Mouse (Mus musculus) liver, embryonic 11.5 days (tissue): ENCODE data around the gene Dennd1a. TPM values are rescaled to one million over a fixed set of nuclear protein-coding genes. Genes with fewer than 3 reads are reported as not detected.

Experiments used
- ATAC-seq: fragments of 200-750 bp; cut with Nextera tagmentation; replicated peaks from 2 replicates; pipeline ENCODE4 v1.8.0; 2017; ENCODE audit warnings: moderate number of reproducible peaks, mild to moderate bottlenecking, moderate TSS enrichment, moderate library complexity; ENCODE audit not compliant: low FRiP score
- DNase-seq: peaks from one replicate; pipeline ENCODE4 v3.0.0-alpha.2; 2017; ENCODE audit warnings: low spot score
- H3K27ac ChIP-seq: fragments of 300-500 bp; sonication (generic); 2 replicates; pipeline ENCODE4 v1.5.1; 2014; ENCODE audit warnings: mild to moderate bottlenecking, low read depth, low read length, control low read depth
- H3K27me3 ChIP-seq: fragments of 300-500 bp; sonication (generic); replicated peaks from 2 replicates; pipeline ENCODE4 v1.6.1; 2014; ENCODE audit warnings: low read length, mixed read lengths; ENCODE audit not compliant: control insufficient read depth, insufficient read depth
- H3K36me3 ChIP-seq: fragments of 300-500 bp; sonication (generic); 2 replicates; pipeline ENCODE4 v1.6.1; 2014; ENCODE audit warnings: mild to moderate bottlenecking, low read length, moderate library complexity, mixed read lengths; ENCODE audit not compliant: control insufficient read depth, insufficient read depth
- H3K4me1 ChIP-seq: fragments of 300-500 bp; sonication (generic); replicated peaks from 2 replicates; pipeline ENCODE4 v1.6.1; 2014; ENCODE audit warnings: low read length, mixed read lengths; ENCODE audit not compliant: control insufficient read depth, insufficient read depth
- H3K4me2 ChIP-seq: fragments of 300-500 bp; sonication (generic); 2 replicates; pipeline ENCODE4 v1.6.1; 2014; ENCODE audit warnings: mild to moderate bottlenecking, control low read depth, moderate library complexity
- H3K4me3 ChIP-seq: fragments of 300-500 bp; sonication (generic); 2 replicates; pipeline ENCODE4 v1.5.1; 2014; ENCODE audit warnings: low read depth, low read length, control low read depth
- H3K9ac ChIP-seq: fragments of 300-500 bp; sonication (generic); 2 replicates; pipeline ENCODE4 v1.6.1; 2014; ENCODE audit warnings: low read depth, low read length, control low read depth
- H3K9me3 ChIP-seq: fragments of 300-500 bp; sonication (generic); 2 replicates; pipeline ENCODE4 v1.6.1; 2016; ENCODE audit warnings: low read length, inconsistent platforms, mixed read lengths; ENCODE audit not compliant: control insufficient read depth
- WGBS: fragments of 180-500 bp; shearing (Covaris S2); extraction: QIAGEN DNeasy Blood & Tissue Kit; methylation state at CpG from one replicate; pipeline ENCODE4 v1.1.7; 2014; 5-methylcytosine and 5-hydroxymethylcytosine counted together
- polyA plus RNA-seq: library from polyadenylated mRNA; unstranded; fragments of >200 nt; fragmentation: Nextera tagmentation; extraction: Ambion mirVana; gene quantifications from 2 replicates; pipeline ENCODE4 v1.2.1, GENCODE M21; 2014

Dennd1a gene
- polyA plus RNA-seq, 1 experiment from 2014 or later = 10.6 TPM

GRCm38 (mm10) chr2:37815676-37816075 lies 471.5 kb downstream of the Dennd1a start:
- ATAC-seq (no peak), DNase-seq (peak; percentile 67)
- Histone ChIP-seq H3K9me3 (no peaks in the 10 kb centered on the region), H3K36me3 (no peaks in the 10 kb centered on the region; the same call in 1 of the 2 replicates), H3K4me2 (no peak overlapping the region), H3K9ac (no peak overlapping the region), H3K4me3 (no peak overlapping the region), H3K27me3 (no peaks in the 10 kb centered on the region), H3K4me1 (no peaks in the 10 kb centered on the region), H3K27ac (no peak overlapping the region)
- 14% methylated on average over 3 of the region's 3 CpGs for WGBS

- no peak overlapping the region for H3K4me2 ChIP-seq
- no peaks in the 10 kb centered on the region for H3K4me1 ChIP-seq
- H3K9me3 ChIP-seq = no peaks in the 10 kb centered on the region
- DNase-seq (no peak), ATAC-seq (no peak)
- no peak overlapping the region for H3K4me3 ChIP-seq
- H3K36me3 ChIP-seq = no peaks in the 10 kb centered on the region; the same call in 1 of the 2 replicates
- H3K9ac ChIP-seq = no peak overlapping the region
- H3K27ac ChIP-seq = no peak overlapping the region
- WGBS = 82% methylated on average over 8 of the region's 8 CpGs
- H3K27me3 ChIP-seq = no peaks in the 10 kb centered on the region
These were observed 472.3 kb downstream of the Dennd1a start for GRCm38 (mm10) chr2:37814820-37815361.

DNA sequence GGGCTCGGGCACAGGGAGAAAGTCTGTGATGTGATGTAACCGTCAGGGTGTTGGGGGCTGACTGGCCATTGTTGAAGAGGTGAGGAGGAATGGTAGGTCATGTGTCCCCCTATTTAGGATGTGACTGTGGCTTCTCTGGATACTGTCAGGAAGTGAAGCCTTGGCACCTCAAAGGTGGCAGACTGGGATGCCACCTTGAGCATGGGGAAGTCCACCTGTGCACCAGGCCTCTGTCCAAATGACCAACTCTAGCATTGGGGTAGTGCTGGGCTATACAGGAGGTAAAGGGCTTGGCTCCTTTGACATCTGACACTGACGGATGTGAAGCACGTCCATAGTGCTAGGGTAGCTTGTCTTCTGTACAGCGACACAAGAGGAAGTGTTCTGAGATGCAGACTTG lies 474.8 kb downstream of the Dennd1a start:
- H3K4me3 ChIP-seq = no peak overlapping the region
- no peak for DNase-seq
- no peak overlapping the region for H3K4me2 ChIP-seq
- no peaks in the 10 kb centered on the region for H3K27me3 ChIP-seq
- H3K9me3 ChIP-seq = no peaks in the 10 kb centered on the region
- H3K27ac ChIP-seq = no peak overlapping the region
- H3K9ac ChIP-seq = no peak overlapping the region
- H3K4me1 ChIP-seq = no peaks in the 10 kb centered on the region
- WGBS = 85% methylated on average over 5 of the region's 5 CpGs
- no peaks in the 10 kb centered on the region; the same call in 1 of the 2 replicates for H3K36me3 ChIP-seq
- ATAC-seq = no peak

GRCm38 (mm10) chr2:37811682-37812081 lies 475.5 kb downstream of the Dennd1a start:
- Histone ChIP-seq H3K27ac (no peak overlapping the region), H3K4me1 (no peaks in the 10 kb centered on the region), H3K4me3 (no peak overlapping the region), H3K9ac (no peak overlapping the region), H3K4me2 (no peak overlapping the region), H3K36me3 (no peaks in the 10 kb centered on the region; the same call in 1 of the 2 replicates), H3K27me3 (no peaks in the 10 kb centered on the region), H3K9me3 (no peaks in the 10 kb centered on the region)
- no peak for ATAC-seq
- 90% methylated on average over 2 of the region's 2 CpGs for WGBS
- no peak for DNase-seq

- peak; percentile 67 for ATAC-seq
- Histone ChIP-seq H3K4me2 (no peak overlapping the region), H3K27ac (no peak overlapping the region)
These were observed 484.5 kb downstream of the Dennd1a start for GRCm38 (mm10) chr2:37802610-37803212.

DNA sequence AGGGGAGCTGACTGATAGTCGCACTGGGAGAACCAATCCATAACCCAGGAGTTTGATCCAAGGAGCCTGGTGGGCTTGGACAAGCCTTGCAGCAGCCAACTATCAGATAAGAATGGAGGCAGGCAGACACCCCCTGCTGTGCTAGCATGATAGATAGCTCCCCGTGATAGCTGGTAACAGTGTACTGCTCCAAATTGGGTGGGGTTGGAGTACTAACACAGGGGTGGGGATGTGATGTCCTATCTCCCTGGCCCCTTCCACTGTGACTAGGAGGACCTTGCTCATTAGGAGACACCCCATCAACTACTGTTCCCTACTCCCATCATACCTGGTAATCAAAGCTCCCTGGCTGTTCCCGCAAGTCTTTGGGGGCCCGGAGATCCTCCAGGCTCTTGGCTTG lies 485.5 kb downstream of the Dennd1a start:
- 69% methylated on average over 4 of the region's 4 CpGs for WGBS
- Histone ChIP-seq H3K4me1 (no peaks in the 10 kb centered on the region; the same call in 1 of the 2 replicates), H3K27me3 (no peaks in the 10 kb centered on the region), H3K4me2 (no peak overlapping the region), H3K9ac (no peak overlapping the region), H3K4me3 (no peak overlapping the region), H3K36me3 (no peaks in the 10 kb centered on the region; the same call in 1 of the 2 replicates), H3K9me3 (no peaks in the 10 kb centered on the region), H3K27ac (no peak overlapping the region)
- ATAC-seq (0 out of 2 replicates have a peak, but pooled peaks have one; percentile 34), DNase-seq (no peak)

More at GRCm38 (mm10) chr2:37802610-37803212, 484.5 kb downstream of the Dennd1a start:
- H3K4me1 ChIP-seq = no peaks in the 10 kb centered on the region; the same call in 1 of the 2 replicates
- 45% methylated on average over 4 of the region's 4 CpGs for WGBS
- H3K9ac ChIP-seq = no peak overlapping the region
- H3K27me3 ChIP-seq = no peaks in the 10 kb centered on the region
- DNase-seq = peak; percentile 62
- no peaks in the 10 kb centered on the region for H3K9me3 ChIP-seq
- H3K4me3 ChIP-seq = no peak overlapping the region
- H3K36me3 ChIP-seq = no peaks in the 10 kb centered on the region; the same call in 1 of the 2 replicates

GRCm38 (mm10) chr2:37799137-37799536 lies 488.1 kb downstream of the Dennd1a start:
- Histone ChIP-seq H3K4me2 (no peak overlapping the region), H3K36me3 (no peaks in the 10 kb centered on the region; the same call in 1 of the 2 replicates), H3K27me3 (peaks cover 10% of the 10 kb centered on the region), H3K27ac (no peak overlapping the region), H3K9ac (no peak overlapping the region), H3K9me3 (no peaks in the 10 kb centered on the region), H3K4me1 (no peaks in the 10 kb centered on the region; the same call in 1 of the 2 replicates), H3K4me3 (no peak overlapping the region)
- DNase-seq (no peak), ATAC-seq (no peak)
- WGBS = 75% methylated on average over 6 of the region's 6 CpGs

- Histone ChIP-seq H3K4me1 (no peaks in the 10 kb centered on the region; the same call in 1 of the 2 replicates), H3K27me3 (peaks cover 28% of the 10 kb centered on the region), H3K27ac (no peak overlapping the region), H3K4me2 (no peak overlapping the region), H3K9ac (no peak overlapping the region), H3K36me3 (no peaks in the 10 kb centered on the region; the same call in 1 of the 2 replicates), H3K4me3 (no peak overlapping the region), H3K9me3 (no peaks in the 10 kb centered on the region)
- DNase-seq (no peak), ATAC-seq (no peak)
- WGBS = 83% methylated on average over 4 of the region's 4 CpGs
These were observed 490.1 kb downstream of the Dennd1a start for GRCm38 (mm10) chr2:37797046-37797445.

DNA sequence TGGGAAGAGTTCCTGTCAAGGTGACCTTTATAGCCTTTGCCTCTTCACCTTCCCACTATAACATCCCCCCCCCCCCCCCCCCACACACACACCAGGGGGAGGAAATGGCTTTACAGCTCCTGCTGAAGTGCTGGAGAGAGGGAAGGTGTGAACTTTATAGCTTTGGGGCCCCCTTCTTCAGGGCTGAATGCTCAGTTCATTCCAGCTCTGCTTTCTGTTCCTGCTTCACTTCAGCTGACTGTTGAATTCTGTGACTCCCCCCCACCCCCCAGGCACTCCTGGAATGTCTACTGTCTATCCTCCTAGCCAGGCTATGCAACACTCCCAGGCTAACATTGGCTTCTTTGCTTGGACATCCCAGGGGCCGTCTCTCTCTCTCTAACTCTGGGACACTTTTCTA lies 491.2 kb downstream of the Dennd1a start:
- no peak overlapping the region for H3K9ac ChIP-seq
- no peak overlapping the region for H3K27ac ChIP-seq
- H3K4me2 ChIP-seq = no peak overlapping the region
- 29% methylated on average over 1 of the region's 1 CpGs for WGBS
- peaks cover 30% of the 10 kb centered on the region for H3K27me3 ChIP-seq
- no peak overlapping the region for H3K4me3 ChIP-seq
- H3K36me3 ChIP-seq = no peaks in the 10 kb centered on the region; the same call in 1 of the 2 replicates
- no peak for DNase-seq
- H3K4me1 ChIP-seq = no peaks in the 10 kb centered on the region
- no peak for ATAC-seq
- H3K9me3 ChIP-seq = no peaks in the 10 kb centered on the region
